Mouse (Mus musculus): Measurements from ENCODE around the gene Lbhd1. TPM values are rescaled to one million over a fixed set of nuclear protein-coding genes. Genes with fewer than 3 reads are reported as not detected.

Gene Lbhd1
- polyA plus RNA-seq, 1 experiment from 2014 or later: 57.7 TPM

Small RNA genes within 50 kb of the gene (microRNA-seq; reads per million reads assigned to microRNA genes)
- not detected for gene Mir5136

Other genes with a start within 250 kb of the Lbhd1 start
- 0.51 and 0.71 TPM in 2 replicates for gene Chrm1, start 219.9 kb upstream of the Lbhd1 start, polyA plus RNA-seq (2015; fragmentation: Nextera tagmentation; extraction: Ambion mirVana)
- 153 and 163 TPM in 2 replicates for gene Slc3a2, start 160.4 kb upstream of the Lbhd1 start, polyA plus RNA-seq (2015; fragmentation: Nextera tagmentation; extraction: Ambion mirVana)
- gene Wdr74, start 147.9 kb upstream of the Lbhd1 start, polyA plus RNA-seq (2015; fragmentation: Nextera tagmentation; extraction: Ambion mirVana): 82.6 and 89.9 TPM in 2 replicates
- gene 1700092M07Rik, start 143.0 kb upstream of the Lbhd1 start, polyA plus RNA-seq (2015; fragmentation: Nextera tagmentation; extraction: Ambion mirVana): 1.9 and 3.0 TPM in 2 replicates
- gene Stx5a, start 142.3 kb upstream of the Lbhd1 start, polyA plus RNA-seq (2015; fragmentation: Nextera tagmentation; extraction: Ambion mirVana): 120 and 128 TPM in 2 replicates
- 168 and 170 TPM in 2 replicates for gene Nxf1, start 126.7 kb upstream of the Lbhd1 start, polyA plus RNA-seq (2015; fragmentation: Nextera tagmentation; extraction: Ambion mirVana)
- 257 and 258 TPM in 2 replicates for gene Tmem223, start 112.7 kb upstream of the Lbhd1 start, polyA plus RNA-seq (2015; fragmentation: Nextera tagmentation; extraction: Ambion mirVana)
- 38.1 and 38.6 TPM in 2 replicates for gene Tmem179b, start 109.3 kb upstream of the Lbhd1 start, polyA plus RNA-seq (2015; fragmentation: Nextera tagmentation; extraction: Ambion mirVana)
- gene Taf6l, start 97.3 kb upstream of the Lbhd1 start, polyA plus RNA-seq (2015; fragmentation: Nextera tagmentation; extraction: Ambion mirVana): 27.1 and 30.1 TPM in 2 replicates
- gene Polr2g, start 85.2 kb upstream of the Lbhd1 start, polyA plus RNA-seq (2015; fragmentation: Nextera tagmentation; extraction: Ambion mirVana): 153 and 163 TPM in 2 replicates
- gene Zbtb3, start 81.2 kb upstream of the Lbhd1 start, polyA plus RNA-seq (2015; fragmentation: Nextera tagmentation; extraction: Ambion mirVana): 8.0 and 8.4 TPM in 2 replicates
- gene Ttc9c, start 64.4 kb upstream of the Lbhd1 start, polyA plus RNA-seq (2015; fragmentation: Nextera tagmentation; extraction: Ambion mirVana): 60.4 and 61.4 TPM in 2 replicates
- 5.8 and 6.3 TPM in 2 replicates for gene Hnrnpul2, start 63.7 kb upstream of the Lbhd1 start, polyA plus RNA-seq (2015; fragmentation: Nextera tagmentation; extraction: Ambion mirVana)
- not detected in 2 replicates for gene AC129217.1, start 54.0 kb upstream of the Lbhd1 start, polyA plus RNA-seq (2015; fragmentation: Nextera tagmentation; extraction: Ambion mirVana)
- gene Bscl2, start 46.3 kb upstream of the Lbhd1 start, polyA plus RNA-seq (2015; fragmentation: Nextera tagmentation; extraction: Ambion mirVana): 82.9 and 84.0 TPM in 2 replicates
- gene Gng3, start 44.5 kb upstream of the Lbhd1 start, polyA plus RNA-seq (2015; fragmentation: Nextera tagmentation; extraction: Ambion mirVana): 346 and 374 TPM in 2 replicates
- gene Lrrn4cl, start 33.0 kb upstream of the Lbhd1 start, polyA plus RNA-seq (2015; fragmentation: Nextera tagmentation; extraction: Ambion mirVana): 1.0 and 1.3 TPM in 2 replicates
- 162 TPM in 2 replicates for gene Ubxn1, start 12.2 kb upstream of the Lbhd1 start, polyA plus RNA-seq (2015; fragmentation: Nextera tagmentation; extraction: Ambion mirVana)
- 71.0 and 72.3 TPM in 2 replicates for gene Uqcc3, start 2.8 kb upstream of the Lbhd1 start, polyA plus RNA-seq (2015; fragmentation: Nextera tagmentation; extraction: Ambion mirVana)
- gene Gm49403, start 198 bp downstream of the Lbhd1 start, polyA plus RNA-seq (2015; fragmentation: Nextera tagmentation; extraction: Ambion mirVana): not detected in 2 replicates
- gene 1810009A15Rik, start 5.1 kb downstream of the Lbhd1 start, polyA plus RNA-seq (2015; fragmentation: Nextera tagmentation; extraction: Ambion mirVana): 56.5 and 61.6 TPM in 2 replicates
- not detected in 2 replicates for gene Gm49416, start 5.2 kb downstream of the Lbhd1 start, polyA plus RNA-seq (2015; fragmentation: Nextera tagmentation; extraction: Ambion mirVana)
- 34.3 and 34.6 TPM in 2 replicates for gene Ints5, start 9.3 kb downstream of the Lbhd1 start, polyA plus RNA-seq (2015; fragmentation: Nextera tagmentation; extraction: Ambion mirVana)
- 91.7 and 95.9 TPM in 2 replicates for gene Ganab, start 14.3 kb downstream of the Lbhd1 start, polyA plus RNA-seq (2015; fragmentation: Nextera tagmentation; extraction: Ambion mirVana)
- 89.7 and 91.8 TPM in 2 replicates for gene B3gat3, start 36.6 kb downstream of the Lbhd1 start, polyA plus RNA-seq (2015; fragmentation: Nextera tagmentation; extraction: Ambion mirVana)
- gene Rom1, start 45.6 kb downstream of the Lbhd1 start, polyA plus RNA-seq (2015; fragmentation: Nextera tagmentation; extraction: Ambion mirVana): 1.6 and 1.8 TPM in 2 replicates
- 9.4 and 11.3 TPM in 2 replicates for gene Eml3, start 45.8 kb downstream of the Lbhd1 start, polyA plus RNA-seq (2015; fragmentation: Nextera tagmentation; extraction: Ambion mirVana)
- gene Mta2, start 58.1 kb downstream of the Lbhd1 start, polyA plus RNA-seq (2015; fragmentation: Nextera tagmentation; extraction: Ambion mirVana): 133 and 137 TPM in 2 replicates
- gene Tut1, start 70.1 kb downstream of the Lbhd1 start, polyA plus RNA-seq (2015; fragmentation: Nextera tagmentation; extraction: Ambion mirVana): 29.4 and 31.1 TPM in 2 replicates
- gene Eef1g, start 83.3 kb downstream of the Lbhd1 start, polyA plus RNA-seq (2015; fragmentation: Nextera tagmentation; extraction: Ambion mirVana): 344 and 348 TPM in 2 replicates
- gene Ahnak, start 105.6 kb downstream of the Lbhd1 start, polyA plus RNA-seq (2015; fragmentation: Nextera tagmentation; extraction: Ambion mirVana): 5.7 and 6.4 TPM in 2 replicates
- not detected in 2 replicates for gene Scgb1a1, start 204.2 kb downstream of the Lbhd1 start, polyA plus RNA-seq (2015; fragmentation: Nextera tagmentation; extraction: Ambion mirVana)

Measured in hindbrain, embryonic 13.5 days (tissue).